Mouse (Mus musculus) thymus, postnatal 10 days (tissue): Measurements from ENCODE around the gene Myo7a.
A peak's percentile ranks its signal among the peaks of the same experiment; 100 is the strongest.

Source experiments
- DNase-seq, 2 experiments: peaks; one replicate each; pipeline ENCODE4 v3.0.0; 2021; ENCODE audit warnings: low spot score in 2 of 2

Gene Myo7a

GRCm38 (mm10) chr7:98103002-98103941, 16.1 kb downstream of the Myo7a start:
- peak; percentile 50 to 76 for DNase-seq

GRCm38 (mm10) chr7:98102488-98102887, 16.8 kb downstream of the Myo7a start:
- DNase-seq, result no peak

- DNase-seq, result no peak
Observed at GRCm38 (mm10) chr7:98097557-98097956, 21.8 kb downstream of the Myo7a start.

- no peak for DNase-seq
Observed at GRCm38 (mm10) chr7:98095852-98096251, 23.5 kb downstream of the Myo7a start.

- no peak for DNase-seq
Observed at GRCm38 (mm10) chr7:98086346-98086745, 33.0 kb downstream of the Myo7a start.

GRCm38 (mm10) chr7:98085314-98085713, 34.0 kb downstream of the Myo7a start:
- no peak for DNase-seq

GRCm38 (mm10) chr7:98084541-98085293, 34.6 kb downstream of the Myo7a start:
- DNase-seq, result no peak

- DNase-seq, result no peak
Observed at GRCm38 (mm10) chr7:98082376-98082775, 36.9 kb downstream of the Myo7a start.

GRCm38 (mm10) chr7:98077453-98077852, 41.9 kb downstream of the Myo7a start:
- no peak for DNase-seq

GRCm38 (mm10) chr7:98071620-98072019, 47.7 kb downstream of the Myo7a start:
- peak; percentile 60 to 91 for DNase-seq

GRCm38 (mm10) chr7:98066229-98066628, 53.1 kb downstream of the Myo7a start:
- no peak for DNase-seq

GRCm38 (mm10) chr7:98054942-98055341, 64.4 kb downstream of the Myo7a start:
- DNase-seq, result no peak

- DNase-seq, result no peak
Observed at GRCm38 (mm10) chr7:98054461-98054860, 64.9 kb downstream of the Myo7a start.

- DNase-seq, result peak in 1 of 2 experiments; percentile 64
Observed at GRCm38 (mm10) chr7:98051980-98052379, 67.3 kb downstream of the Myo7a start.

GRCm38 (mm10) chr7:98048101-98048824, 71.1 kb downstream of the Myo7a start:
- no peak for DNase-seq

GRCm38 (mm10) chr7:98002617-98003016, 116.7 kb downstream of the Myo7a start:
- no peak for DNase-seq
